Mouse (Mus musculus): Measurements from ENCODE around the gene Kcnn3.

DNA sequence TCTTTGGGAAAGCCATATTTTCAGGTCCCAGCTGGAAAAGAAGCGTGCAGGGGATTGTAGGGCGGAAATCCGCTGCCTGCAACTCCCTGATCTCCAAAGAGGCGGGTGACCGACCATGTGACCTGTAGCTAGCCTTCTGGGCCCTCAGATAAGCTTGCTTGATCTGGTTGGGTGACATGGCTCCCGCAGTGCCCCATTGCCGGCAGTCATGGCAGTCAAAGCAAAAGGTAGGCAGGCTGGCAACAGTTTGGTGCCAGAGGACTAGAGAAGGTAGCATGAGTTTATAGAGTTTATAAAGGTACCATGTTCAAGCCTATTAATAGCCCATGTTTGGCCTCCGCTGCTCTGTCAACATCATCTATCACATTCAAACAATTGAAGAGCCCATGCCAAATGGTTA, 33.5 kb downstream of the Kcnn3 start:
- TF ChIP-seq CTCF (IDR thresholded peaks at IDR 0.05; ENCODE audit: borderline replicate concordance, extremely low read depth, insufficient read depth, insufficient read length) = no peak
- no peak for TF ChIP-seq POLR2A (IDR thresholded peaks at IDR 0.05; ENCODE audit: borderline replicate concordance, extremely low read depth, insufficient read depth, insufficient read length, poor library complexity, severe bottlenecking)
